Mouse (Mus musculus) lung, adult 18-20 months (tissue): ENCODE measurements around the gene Cpm.

Experiments
- DNase-seq, 2 experiments: peaks; one replicate each; pipeline ENCODE4 v3.0.0; 2022; ENCODE audit warnings: mixed read lengths in 2 of 2

Cpm gene

GRCm38 (mm10) chr10:117637062-117637744, 7.9 kb downstream of the Cpm start:
- DNase-seq, result no peak

- no peak for DNase-seq
Observed at GRCm38 (mm10) chr10:117637745-117638577, 8.7 kb downstream of the Cpm start.

GRCm38 (mm10) chr10:117638578-117639220, 9.4 kb downstream of the Cpm start:
- no peak for DNase-seq

- DNase-seq, result no peak
Observed at GRCm38 (mm10) chr10:117639221-117639599, 9.9 kb downstream of the Cpm start.

- no peak for DNase-seq
Observed at GRCm38 (mm10) chr10:117639899-117640594, 10.7 kb downstream of the Cpm start.

GRCm38 (mm10) chr10:117640595-117641078, 11.3 kb downstream of the Cpm start:
- no peak for DNase-seq

GRCm38 (mm10) chr10:117641400-117642200, 12.3 kb downstream of the Cpm start:
- DNase-seq, result no peak

GRCm38 (mm10) chr10:117642201-117642450, 12.8 kb downstream of the Cpm start:
- no peak for DNase-seq

GRCm38 (mm10) chr10:117642491-117643262, 13.4 kb downstream of the Cpm start:
- DNase-seq, result no peak

- DNase-seq, result no peak
Observed at GRCm38 (mm10) chr10:117643302-117643701, 14.0 kb downstream of the Cpm start.

- no peak for DNase-seq
Observed at GRCm38 (mm10) chr10:117643711-117644428, 14.6 kb downstream of the Cpm start.

GRCm38 (mm10) chr10:117644429-117644748, 15.1 kb downstream of the Cpm start:
- no peak for DNase-seq

GRCm38 (mm10) chr10:117644828-117645227, 15.5 kb downstream of the Cpm start:
- no peak for DNase-seq

GRCm38 (mm10) chr10:117645487-117645964, 16.2 kb downstream of the Cpm start:
- no peak for DNase-seq

- DNase-seq, result no peak
Observed at GRCm38 (mm10) chr10:117646482-117647157, 17.3 kb downstream of the Cpm start.

GRCm38 (mm10) chr10:117647158-117647505, 17.8 kb downstream of the Cpm start:
- DNase-seq, result peak in 1 of 2 experiments; percentile 26

GRCm38 (mm10) chr10:117647964-117648472, 18.7 kb downstream of the Cpm start:
- no peak for DNase-seq

GRCm38 (mm10) chr10:117648643-117649042, 19.3 kb downstream of the Cpm start:
- DNase-seq, result no peak

- DNase-seq, result peak; percentile 84 to 89
Observed at GRCm38 (mm10) chr10:117649292-117650041, 20.2 kb downstream of the Cpm start.
